10 mouse cellular contexts compared by ENCODE assay signal in the genomic region with DNA sequence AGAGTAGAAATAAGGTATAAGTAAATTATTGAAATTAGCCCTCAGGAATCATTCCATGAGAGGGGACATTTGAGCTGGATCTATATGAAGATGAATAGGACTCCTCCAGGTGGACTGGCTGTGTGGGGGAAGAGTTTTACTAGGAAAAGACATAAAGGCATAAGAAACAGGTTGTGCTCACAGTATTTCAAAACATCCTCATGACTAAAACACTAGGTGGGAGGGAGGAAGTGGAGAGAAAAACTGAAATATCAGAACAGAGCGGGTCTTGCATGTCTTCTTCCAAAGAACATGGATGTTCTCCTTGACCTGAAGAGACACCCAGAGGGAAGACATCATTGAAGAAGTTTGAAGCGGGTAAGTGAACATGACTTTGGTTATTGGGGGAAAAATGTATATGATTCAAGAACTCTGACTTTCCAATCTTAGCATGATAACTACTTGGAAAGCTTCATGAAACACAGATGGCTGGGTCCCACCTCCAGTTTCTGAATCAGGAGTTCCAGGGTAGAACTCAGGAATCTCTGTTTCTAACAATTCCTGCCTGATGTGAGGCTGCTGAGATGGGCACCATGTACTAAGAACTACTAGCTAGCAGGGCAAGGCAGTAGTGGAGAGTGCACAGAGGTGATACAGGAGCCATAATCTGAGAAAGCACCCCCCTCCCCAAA.
"Had no signal": no experiment of that assay in that cellular context is flagged by ENCODE, and none has a peak within 500 bp of the region (broad histone marks: within the 10 kb centered on the region; RNA-seq: fewer than 3 reads in every experiment).

No protein-coding gene starts in this region.

- DNase-seq: kidney, adult 18-20 months; kidney, postnatal 10 days; kidney, postnatal 4 days; lung, embryonic 14.5 days; lung, postnatal 10 days; lung, postnatal 4 days; midbrain, embryonic 14.5 days; retina, postnatal 1 day; thymus, adult 2 months; thymus, postnatal 25 days had no signal
